Mouse (Mus musculus) 3T3-L1 (cell line): Measurements from ENCODE around the gene Sec14l2.

ENCODE experiments used
- DNase-seq: peaks from one replicate; pipeline ENCODE4 v3.0.0-alpha.2; 2015; ENCODE audit warnings: low read depth, low spot score

The Sec14l2 gene

GRCm38 (mm10) chr11:4053586-4053985, 69.6 kb downstream of the Sec14l2 start:
- DNase-seq: peak; percentile 78

- no peak for DNase-seq
Observed at GRCm38 (mm10) chr11:4048438-4048837, 74.8 kb downstream of the Sec14l2 start.

- DNase-seq: no peak
Observed at GRCm38 (mm10) chr11:4047766-4048165, 75.4 kb downstream of the Sec14l2 start.
